Mouse (Mus musculus) heart, adult 9 months (tissue): ENCODE data around the gene Gm11563.
"Not testable (repeated sequence)": the region's sequence is repeated elsewhere in the genome, so short reads cannot be mapped to it uniquely, and the experiment has no call there.

ENCODE experiments used
- DNase-seq, 2 experiments: peaks; one replicate each; pipeline ENCODE4 v3.0.0; 2022; ENCODE audit warnings: low spot score in 2 of 2

Gene Gm11563

DNA sequence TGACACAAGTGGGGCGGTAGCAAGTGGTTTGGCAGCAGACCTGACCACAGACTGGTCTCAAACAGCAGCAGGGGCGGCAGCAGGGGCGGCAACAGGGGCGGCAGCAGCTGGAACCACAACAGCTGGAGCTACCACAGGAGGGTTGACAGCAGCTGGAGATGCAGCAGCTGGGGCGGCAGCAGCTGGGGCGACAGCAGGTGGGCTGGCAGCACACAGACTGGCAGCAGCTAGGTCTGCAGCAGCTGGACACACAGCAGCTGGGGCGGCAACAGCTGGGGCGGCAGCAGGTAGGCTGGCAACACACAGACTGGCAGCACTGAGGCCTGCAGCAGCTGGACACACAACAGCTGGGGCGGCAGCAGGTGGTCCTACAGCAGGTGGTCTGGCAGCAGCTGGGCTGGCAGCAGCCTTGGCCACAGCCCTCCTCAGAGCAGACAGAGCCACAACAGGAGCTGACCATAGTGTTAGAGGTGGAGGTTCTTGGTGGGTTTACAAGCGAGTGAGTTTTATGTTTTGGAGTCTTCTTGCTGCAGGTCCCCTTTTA, at the start of gene Gm11563:
Gene Gm11563, minus strand, starts transcription at position 494 of the 544 bp plus-strand sequence.
- DNase-seq = not testable (repeated sequence)

DNA sequence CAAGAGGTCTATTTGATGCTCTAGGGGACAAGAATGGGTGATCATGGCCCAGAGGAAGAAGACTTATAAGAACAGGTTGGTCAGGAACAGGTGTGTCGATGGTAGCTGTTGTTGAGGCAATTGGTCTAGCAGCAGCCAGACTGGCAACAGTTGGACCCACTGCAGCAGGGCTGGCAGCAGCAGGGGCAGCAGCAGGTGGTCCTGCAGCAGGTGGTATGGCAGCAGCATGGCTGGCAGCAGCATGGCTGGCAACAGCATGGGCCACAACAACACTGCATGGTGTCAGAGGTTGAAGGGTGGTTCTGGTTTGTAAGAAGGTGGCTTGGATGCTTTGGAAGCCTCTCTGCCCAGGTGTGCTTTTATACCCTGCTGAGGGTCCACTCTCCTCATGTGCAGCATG, 31.7 kb upstream of the Gm11563 start, which contains the start of gene Gm14190:
Gene Gm14190, minus strand, starts transcription at position 278 of the 400 bp plus-strand sequence.
- DNase-seq = no peak

DNA sequence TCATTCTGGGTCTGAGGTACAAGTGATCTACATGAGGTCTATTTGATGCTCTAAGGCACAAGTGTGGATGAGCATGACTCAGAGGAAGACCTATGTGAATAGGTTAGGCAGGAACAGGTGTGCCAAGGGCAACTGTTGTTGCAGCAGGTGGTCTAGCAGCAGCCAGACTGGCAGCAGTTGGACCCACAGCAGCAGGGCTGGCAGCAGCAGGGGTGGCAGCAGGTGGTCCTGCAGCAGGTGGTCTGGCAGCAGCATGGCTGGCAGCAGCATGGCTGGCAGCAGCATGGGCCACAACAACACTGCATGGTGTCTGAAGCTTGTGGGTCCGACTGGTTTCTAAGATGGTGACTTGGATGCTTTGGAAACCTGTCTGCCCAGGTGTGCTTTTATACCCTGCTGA, 26.5 kb upstream of the Gm11563 start:
- not testable (repeated sequence) for DNase-seq

DNA sequence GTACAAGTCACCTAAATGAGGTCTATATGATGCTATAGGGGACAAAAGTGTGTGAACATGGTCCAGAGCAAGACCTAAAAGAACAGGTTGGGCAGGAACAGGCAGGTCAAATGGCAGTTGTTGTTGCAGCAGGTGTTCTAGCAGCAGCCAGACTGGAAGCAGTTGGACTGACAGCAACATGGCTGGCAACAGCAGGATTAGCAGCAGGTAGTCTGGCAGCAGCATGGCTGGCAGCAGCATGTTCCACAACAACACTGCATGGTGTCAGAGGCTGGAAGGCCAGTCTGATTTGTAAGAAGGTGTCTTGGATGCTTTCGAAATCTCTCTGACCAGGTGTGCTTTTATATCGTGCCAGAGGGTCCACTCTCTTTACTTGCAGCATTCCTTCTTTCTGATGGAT, 24.7 kb upstream of the Gm11563 start:
- no peak for DNase-seq

DNA sequence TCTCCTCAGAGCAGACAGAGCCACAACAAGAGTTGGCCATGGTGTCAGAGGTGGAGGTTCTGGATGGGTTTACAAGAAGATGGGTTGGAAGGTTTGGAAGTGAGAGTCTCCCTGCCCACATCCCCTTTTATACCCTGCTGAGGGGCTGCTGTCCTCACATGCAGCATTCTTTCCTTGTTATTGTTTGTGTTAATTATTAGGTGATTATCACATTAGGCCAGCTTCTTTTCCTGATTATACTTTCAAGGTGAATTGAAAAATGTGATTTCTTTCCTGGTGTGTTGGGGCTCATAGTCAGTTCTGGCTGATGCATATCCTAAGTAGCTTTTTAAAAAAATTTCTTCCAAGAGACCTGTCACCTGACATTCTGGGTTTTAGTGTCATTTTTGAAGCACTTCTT, 7.1 kb upstream of the Gm11563 start, which contains the start of gene Krtap4-6:
Gene Krtap4-6, minus strand, starts transcription at position 101 of the 400 bp plus-strand sequence.
- DNase-seq = no peak

DNA sequence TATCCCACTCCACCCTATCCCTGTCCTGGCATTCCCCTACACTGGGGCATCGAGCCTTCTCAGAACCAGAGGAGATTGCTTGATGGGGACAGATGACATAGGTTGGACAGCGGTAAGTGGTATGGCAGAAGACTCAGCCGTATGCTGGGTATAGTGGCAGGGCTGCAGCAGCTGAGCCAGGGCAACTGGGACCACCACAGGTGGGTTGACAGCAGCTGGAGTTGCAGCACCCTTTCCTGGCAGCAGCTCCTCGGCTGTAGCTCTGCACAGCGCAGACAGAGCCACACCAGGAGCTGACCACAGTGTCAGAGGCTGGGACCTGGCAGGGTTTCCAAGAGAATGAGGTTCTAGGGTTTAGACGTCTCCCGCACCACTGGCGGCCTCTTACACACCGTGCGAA, 4.0 kb upstream of the Gm11563 start:
- no peak for DNase-seq

DNA sequence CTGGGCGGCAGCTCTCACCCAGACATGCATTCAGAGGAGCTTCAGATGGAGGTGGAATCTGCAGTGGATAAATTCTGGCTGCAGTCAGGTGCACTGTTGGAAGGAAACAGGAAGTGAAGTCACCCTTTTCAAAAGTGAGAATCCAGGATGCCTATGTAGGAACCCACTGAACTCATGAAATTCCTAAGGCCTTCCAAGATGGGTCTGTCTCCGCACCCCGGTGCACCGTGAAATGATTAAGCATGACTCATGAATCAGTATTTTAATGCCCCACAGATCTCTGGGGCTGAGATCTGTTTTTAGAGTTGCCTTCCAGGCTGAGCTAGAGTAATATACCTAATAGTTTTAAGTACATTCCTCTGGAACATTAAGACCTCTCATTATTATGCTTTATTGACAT, 496 bp upstream of the Gm11563 start:
- DNase-seq = no peak

DNA sequence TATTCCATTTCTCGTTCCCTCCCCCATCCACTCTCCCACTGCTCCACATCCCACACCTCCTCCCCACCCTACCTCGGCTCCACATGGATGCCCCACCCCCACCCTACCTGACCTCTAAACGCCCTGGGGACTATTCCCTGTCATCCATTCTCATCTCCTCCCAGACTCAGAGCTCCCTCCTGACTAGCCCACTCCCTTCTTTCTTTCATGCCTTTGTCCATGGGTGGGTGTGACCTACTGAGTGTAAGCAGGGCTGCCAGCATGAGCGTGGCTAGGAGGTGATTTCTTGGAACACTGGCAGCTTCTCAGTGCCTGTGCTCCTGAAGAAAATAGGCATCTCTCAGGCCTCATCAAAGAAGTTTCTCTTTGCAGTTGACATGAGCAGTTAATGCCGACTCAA, 1.7 kb downstream of the Gm11563 start:
- no peak for DNase-seq

DNA sequence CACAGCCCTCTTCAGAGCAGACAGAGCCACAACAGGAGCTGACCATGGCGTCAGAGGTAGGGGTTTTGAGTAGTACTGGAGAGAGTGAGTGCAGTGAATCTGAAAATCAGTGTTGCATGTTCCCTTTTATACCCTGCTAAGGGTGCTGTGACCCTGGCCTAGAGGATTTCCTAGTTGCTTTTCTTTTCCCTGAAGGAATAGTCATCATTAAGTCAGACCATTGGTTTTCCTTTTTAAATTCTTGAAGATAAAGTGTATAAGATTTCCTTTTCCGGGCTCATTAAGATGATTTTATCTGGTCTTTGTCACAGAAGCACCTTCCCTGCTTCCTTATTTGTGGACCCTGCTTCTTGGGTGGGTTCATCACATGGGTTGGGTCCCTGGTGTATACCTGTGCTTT, 8.6 kb downstream of the Gm11563 start, which contains the start of gene Gm11555:
Gene Gm11555, minus strand, starts transcription at position 101 of the 400 bp plus-strand sequence.
- no peak for DNase-seq

DNA sequence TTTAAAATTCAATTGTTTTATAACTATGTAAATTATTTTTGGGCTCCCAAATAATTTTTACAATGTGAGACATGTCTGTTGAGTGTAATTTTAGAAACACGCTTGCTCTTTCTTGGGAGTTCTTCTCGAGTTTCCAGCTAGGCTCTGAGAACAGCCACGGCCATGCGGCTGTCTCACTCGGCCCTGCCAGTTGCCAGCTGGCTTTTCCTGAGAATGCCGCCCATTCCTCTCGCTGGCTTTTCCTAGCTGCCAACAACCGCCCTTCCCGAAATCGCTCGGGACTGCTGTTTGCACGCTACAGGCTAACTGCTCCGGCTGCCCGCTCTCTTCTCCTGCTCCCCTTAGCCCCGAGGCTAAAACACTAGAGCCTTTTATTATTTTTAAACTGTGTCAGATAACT, 12.3 kb downstream of the Gm11563 start:
- DNase-seq = no peak

DNA sequence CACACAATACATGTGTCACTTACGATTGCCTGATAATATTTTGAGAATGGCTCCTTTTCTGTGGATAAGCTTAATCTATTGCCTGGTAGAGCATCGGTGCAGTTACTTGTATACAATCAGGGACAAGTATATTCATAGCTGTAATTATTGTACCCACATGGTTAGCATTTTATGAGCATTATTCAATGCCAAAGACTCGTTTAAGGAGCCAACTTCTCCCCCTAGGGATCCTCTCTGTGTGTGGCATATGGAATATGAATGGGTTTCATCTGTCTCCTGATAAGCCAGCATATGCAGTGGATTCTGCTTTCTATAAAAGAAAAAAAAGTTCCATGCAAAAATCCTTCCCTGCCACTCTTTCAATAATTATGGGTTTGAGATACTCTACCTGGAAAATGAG, 14.4 kb downstream of the Gm11563 start:
- no peak for DNase-seq

DNA sequence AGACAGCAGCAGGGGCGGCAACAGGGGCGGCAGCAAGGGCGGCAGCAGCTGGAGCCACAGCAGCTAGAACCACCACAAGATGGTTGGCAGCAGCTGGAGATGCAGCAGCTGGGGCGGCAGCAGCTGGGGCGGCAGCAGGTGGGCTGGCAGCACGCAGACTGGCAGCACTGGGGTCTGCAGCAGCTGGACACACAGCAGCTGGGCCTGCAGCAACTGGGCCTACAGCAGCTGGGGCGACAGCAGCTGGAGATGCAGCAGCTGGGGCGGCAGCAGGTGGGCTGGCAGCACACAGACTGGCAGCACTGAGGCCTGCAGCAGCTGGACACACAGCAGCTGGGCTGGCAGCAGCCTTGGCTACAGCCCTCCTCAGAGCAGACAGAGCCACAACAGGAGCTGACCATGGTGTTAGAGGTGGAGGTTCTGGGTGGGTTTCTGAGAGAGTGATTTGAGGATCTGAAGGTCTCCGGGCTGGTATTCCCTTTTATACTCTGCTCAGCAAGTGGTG, 15.1 kb downstream of the Gm11563 start, which contains the start of gene Krtap4-7:
Gene Krtap4-7, minus strand, starts transcription at position 455 of the 505 bp plus-strand sequence.
- DNase-seq = not testable (repeated sequence)

DNA sequence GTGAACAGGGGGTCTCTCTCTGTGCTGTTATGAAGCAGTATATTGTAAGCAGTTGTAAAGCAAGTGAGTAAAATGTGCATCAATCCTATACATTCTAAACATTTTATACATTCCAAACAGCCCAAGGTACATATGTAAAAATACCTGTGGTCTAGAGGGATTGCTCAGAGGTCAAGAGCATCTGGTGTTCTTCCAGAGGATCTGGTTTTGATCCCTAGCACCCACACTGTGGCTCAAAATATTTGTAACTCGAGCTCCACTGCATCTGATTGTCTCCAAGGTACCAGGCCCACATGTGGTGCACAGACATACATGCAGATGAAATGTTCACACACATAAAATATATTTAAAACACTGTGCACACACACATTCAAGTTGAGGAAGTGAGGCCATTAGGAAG, 17.8 kb downstream of the Gm11563 start:
- DNase-seq = no peak

DNA sequence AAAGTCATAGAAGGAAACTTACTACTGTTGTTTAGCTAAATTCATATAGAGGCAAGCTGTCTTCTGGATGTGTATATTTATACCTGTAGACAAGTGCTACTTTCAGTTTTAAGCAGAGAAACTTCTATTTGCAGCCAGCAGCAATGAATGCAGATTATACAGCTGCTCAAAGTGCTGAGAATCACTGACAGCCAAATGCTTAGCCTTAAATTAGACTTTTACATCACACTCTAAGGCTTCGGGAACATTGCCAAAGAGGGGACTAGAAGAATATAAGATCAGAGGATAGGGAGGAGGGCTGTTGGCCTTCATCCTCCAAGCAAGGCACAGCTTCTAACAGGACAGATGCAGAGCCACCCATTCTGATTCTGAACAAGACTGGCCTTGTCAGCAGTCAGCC, 21.7 kb downstream of the Gm11563 start:
- DNase-seq = no peak

DNA sequence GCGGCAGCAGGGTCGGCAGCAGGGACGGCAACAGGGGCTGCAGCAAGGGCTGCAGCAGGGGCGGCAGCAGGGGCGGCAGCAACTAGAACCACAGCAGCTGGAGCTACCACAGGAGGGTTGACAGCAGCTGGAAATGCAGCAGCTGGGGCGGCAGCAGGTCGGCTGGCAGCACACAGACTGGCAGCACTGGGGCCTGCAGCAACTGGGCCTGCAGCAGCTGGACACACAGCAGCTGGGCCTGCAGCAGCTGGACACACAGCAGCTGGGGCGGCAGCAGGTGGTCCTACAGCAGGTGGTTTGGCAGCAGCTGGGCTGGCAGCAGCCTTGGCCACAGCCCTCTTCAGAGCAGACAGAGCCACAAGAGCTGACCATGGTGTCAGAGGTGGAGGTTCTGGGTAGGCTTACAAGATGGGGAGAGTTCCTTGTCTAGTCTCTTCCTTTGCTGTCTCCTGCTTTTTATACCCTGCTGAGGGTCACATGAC, 24.1 kb downstream of the Gm11563 start, which contains the start of gene Krtap4-2:
Gene Krtap4-2, minus strand, starts transcription at position 432 of the 482 bp plus-strand sequence.
- no peak for DNase-seq

DNA sequence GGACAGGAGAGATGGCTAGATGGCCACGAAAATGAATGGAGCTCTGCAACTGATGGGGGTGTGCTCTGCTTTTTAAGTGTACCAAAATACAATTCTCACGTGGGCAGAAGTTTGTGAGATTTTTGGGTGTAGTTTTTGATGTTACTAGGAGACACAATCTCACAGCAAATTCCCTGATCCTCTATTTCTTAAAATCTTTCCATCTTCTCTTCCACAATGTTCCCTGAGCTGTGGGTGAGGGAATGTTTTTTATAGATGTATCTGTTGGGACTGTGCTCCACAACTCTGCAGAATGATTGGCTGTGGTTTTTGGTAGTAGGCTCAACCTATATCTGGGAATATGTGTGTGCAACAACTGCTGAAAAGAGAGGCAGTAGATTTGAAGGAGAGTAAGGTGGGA, 25.5 kb downstream of the Gm11563 start:
- no peak for DNase-seq

DNA sequence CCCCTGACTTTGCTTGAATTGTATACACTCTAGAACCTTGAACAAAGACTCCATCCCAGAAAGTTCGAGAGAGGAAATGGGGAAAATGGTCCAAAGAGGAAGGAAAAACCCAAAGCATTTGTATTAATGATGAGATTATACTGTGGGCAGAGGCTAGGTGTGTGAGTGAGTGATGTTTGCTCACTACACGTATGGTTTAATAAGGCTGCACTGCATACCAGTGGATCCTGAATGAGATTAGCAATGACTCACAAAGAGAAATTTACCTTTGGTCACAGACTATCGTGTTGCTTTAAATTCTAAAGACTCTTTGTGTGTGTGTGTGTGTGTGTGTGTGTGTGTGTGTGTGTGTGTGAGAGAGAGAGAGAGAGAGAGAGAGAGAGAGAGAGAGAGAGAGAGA, 27.9 kb downstream of the Gm11563 start:
- no peak for DNase-seq

DNA sequence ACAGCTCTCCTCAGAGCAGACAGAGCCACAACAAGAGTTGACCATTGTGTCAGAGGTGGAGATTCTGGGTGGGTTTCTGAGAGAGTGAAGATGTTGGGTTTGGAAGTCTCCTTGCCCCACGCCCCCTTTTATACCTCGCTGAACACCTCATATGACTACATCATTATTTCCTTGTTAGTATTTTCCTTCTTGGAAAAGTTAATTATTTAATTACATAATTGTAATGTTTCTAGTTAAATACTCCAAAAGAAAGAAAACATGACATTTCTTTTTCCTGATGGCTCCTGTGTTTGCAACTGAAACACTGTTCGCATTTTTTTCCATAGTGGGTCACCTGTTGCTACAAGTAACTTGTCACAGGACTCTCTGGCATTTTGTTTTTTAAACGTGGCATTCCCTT, 30.6 kb downstream of the Gm11563 start, which contains the start of gene Krtap4-1:
Gene Krtap4-1, minus strand, starts transcription at position 101 of the 400 bp plus-strand sequence.
- DNase-seq = no peak

DNA sequence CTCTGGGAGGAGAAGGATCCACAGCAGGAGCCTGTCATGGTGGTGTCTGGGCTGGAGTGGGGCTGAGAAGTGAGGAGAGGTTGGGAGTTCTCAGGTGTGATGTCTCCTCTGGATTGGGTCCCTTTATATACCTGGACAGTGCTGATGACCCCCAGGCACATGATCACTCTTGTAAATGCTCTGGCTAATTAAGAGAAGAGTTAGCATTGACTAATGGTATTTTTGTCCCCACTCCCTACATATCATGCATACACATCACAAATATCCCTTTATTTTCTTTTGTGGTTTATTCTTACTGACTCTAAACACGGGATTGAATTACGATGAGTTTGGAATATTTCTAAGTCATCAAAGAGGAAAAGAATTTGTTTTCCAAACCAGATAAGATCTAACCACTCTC, 38.4 kb downstream of the Gm11563 start, which contains the start of gene Gm11562:
Gene Gm11562, minus strand, starts transcription at position 101 of the 400 bp plus-strand sequence.
- DNase-seq = no peak

DNA sequence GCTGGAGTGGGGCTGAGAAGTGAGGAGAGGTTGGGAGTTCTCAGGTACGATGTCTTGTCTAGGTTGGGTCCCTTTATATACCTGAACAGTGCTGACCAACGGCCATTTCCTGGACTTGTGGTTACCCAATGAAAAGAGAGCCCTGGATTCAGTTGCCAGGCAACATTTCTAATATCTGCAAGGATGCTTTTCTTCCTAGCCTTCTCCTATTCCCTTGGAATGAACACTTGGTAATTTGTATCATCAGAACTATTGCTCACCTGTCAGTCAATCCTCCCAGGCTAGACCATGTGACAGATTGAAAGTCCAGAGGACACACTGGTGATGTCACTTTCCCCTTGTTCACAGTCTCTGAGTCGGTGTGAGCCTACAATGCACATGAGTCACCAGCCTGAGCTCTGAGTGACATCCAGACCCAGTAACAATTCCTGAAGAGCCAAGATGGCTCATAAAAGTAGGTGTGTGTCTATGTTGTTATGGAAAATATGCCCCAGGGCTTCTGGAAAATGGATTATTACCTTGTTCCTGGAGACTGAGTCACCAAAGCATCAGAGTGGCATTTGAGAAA, 43.9 kb downstream of the Gm11563 start, which contains the start of gene Krtap2-4:
Gene Krtap2-4, minus strand, starts transcription at position 51 of the 568 bp plus-strand sequence.
- no peak for DNase-seq

DNA sequence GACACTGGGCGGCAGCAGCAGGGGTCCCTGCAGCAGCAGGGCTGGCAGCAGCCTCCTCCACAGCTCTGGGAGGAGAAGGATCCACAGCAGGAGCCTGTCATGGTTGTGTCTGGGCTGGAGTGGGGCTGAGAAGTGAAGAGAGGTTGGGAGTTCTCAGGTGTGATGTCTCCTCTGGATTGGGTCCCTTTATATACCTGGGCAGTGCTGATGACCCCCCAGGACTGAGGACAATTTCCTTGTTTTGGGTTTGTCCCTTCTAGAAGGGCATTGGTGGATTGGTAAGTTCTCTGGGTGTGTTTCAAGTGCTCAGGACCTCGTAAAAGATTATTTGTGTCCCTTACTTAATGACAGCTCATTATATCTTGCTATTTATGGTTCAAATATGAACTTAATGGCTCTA, 48.7 kb downstream of the Gm11563 start, which contains the start of gene Gm11937:
Gene Gm11937, minus strand, starts transcription at position 101 of the 400 bp plus-strand sequence.
- not testable (repeated sequence) for DNase-seq

DNA sequence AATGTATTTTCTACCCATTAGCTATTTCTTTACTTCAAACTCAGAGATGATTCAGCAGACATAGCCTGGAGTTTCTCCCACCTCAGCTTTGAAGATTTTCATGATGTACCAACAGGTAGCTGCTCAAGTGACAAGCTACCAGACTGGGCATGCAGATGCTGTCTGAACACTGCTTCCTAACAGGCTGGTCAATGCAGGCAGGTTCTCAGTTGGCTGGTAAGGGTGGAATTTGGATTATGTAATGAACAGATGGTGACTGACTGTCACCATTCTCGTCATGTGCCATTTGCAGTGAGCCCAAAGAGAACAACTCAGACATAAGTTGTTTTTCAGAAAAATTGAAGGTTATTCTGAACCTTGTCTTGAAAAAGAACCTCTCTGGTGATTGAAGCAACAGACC, 49.6 kb downstream of the Gm11563 start:
- DNase-seq = no peak
